Mouse (Mus musculus): ENCODE results near the gene Zfp597. TPM values are rescaled to one million over a fixed set of nuclear protein-coding genes. Genes with fewer than 3 reads are reported as not detected.

The Zfp597 gene
- polyA plus RNA-seq (2012; rRNA removed), result 11.2 and 14.3 TPM in 2 replicates

DNA sequence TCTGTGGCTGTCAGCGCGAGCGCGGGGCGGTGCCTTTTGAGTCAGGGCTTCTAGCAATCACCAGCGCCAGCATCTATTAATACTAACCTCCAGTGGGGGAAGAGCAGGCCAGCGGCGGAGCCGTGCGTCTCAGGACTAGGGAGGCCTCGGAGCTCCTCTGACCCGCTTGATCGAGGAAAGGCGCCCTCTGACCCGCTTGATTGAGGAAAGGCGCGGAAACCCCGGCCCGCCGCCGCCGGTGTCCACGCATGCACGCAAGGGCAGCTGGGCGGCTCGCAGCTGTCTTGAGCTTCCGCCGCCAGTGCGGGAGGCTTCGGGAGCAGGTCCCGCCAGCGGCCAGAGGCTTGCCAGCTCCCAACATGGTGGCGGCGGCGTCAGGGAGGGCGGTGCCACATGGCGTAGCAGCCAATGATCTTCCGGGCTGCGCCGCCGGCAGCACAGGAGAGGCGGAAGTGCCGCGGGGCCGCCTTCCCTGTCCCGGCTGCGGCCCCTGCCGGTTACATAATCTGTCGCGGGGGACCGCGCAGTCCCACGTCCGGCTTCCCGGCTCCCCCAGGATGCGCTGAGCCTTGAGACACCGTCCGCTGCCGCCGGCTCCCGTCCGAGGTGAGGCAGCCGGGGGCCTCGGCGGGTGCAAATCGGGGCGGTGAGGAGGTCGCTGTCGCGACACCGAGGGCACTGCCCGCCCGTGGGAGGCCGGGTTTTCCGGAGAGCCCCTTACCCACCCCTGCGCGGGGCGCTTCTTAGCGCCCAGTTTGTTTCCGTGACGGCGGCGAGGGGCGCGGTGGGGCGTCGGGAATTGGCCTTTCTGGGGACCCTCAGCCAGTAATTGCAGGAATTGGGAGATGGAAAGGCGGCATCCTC, at the start of gene Zfp597, which contains the start of gene Gm20695:
Gene Zfp597, minus strand, starts transcription at position 361 of the 864 bp plus-strand sequence.
Gene Gm20695, plus strand, starts transcription at position 448 of the 864 bp plus-strand sequence.
- TF ChIP-seq CTCF (IDR thresholded peaks at IDR 0.05; ENCODE audit: control insufficient read depth, insufficient read depth, insufficient replicate concordance, low read depth, low read length) (no peak), POLR2A (IDR thresholded peaks at IDR 0.05; ENCODE audit: control insufficient read depth, low read depth, low read length) (peak; percentile 75)
- peak within 1 kb of the TSS; percentile 99 for H3K4me3 ChIP-seq (ENCODE audit: control insufficient read depth, low read depth, low read length)
- H3K27me3 ChIP-seq (ENCODE audit: control insufficient read depth, insufficient read depth, low read length), result no peaks in the 10 kb centered on the region
- H3K36me3 ChIP-seq (ENCODE audit: control insufficient read depth, insufficient read depth, low read length), result no peaks in the 10 kb centered on the region
- H3K27ac ChIP-seq (ENCODE audit: control insufficient read depth, insufficient read depth, low read depth, low read length), result peak within 1 kb of the TSS; percentile 95
- peaks cover 8% of the 10 kb centered on the region for H3K4me1 ChIP-seq (ENCODE audit: control insufficient read depth, insufficient read depth, low read length)

DNA sequence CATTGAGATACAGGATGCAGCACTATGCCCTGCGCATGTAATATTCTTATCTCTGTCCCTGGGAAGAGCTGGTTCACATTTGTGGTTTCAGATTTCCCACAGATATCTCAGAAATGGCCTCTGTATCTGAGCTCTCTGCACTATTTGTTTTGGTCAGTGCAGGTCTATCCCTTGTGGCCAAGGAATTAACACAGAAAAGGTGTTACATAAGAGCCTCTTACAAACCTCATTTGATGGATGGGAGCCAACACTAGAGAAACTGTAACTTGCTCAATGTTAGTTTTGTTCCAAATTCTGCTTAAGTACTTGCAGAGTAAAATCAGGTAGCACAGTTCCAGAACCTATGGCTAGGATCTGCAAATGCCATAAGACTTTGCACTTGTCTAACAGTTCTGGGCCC, 49.7 kb upstream of the Zfp597 start:
- Histone ChIP-seq H3K4me3 (ENCODE audit: control insufficient read depth, low read depth, low read length) (no peak overlapping the region), H3K27me3 (ENCODE audit: control insufficient read depth, insufficient read depth, low read length) (no peaks in the 10 kb centered on the region), H3K27ac (ENCODE audit: control insufficient read depth, insufficient read depth, low read depth, low read length) (no peak overlapping the region), H3K36me3 (ENCODE audit: control insufficient read depth, insufficient read depth, low read length) (peaks cover 1% of the 10 kb centered on the region; the same call in 1 of the 2 replicates), H3K4me1 (ENCODE audit: control insufficient read depth, insufficient read depth, low read length) (no peaks in the 10 kb centered on the region)
- no peak for TF ChIP-seq CTCF (IDR thresholded peaks at IDR 0.05; ENCODE audit: control insufficient read depth, insufficient read depth, insufficient replicate concordance, low read depth, low read length)
- no peak for TF ChIP-seq POLR2A (IDR thresholded peaks at IDR 0.05; ENCODE audit: control insufficient read depth, low read depth, low read length)

GRCm38 (mm10) chr16:3933536-3933935, 49.2 kb upstream of the Zfp597 start:
- Histone ChIP-seq H3K27me3 (ENCODE audit: control insufficient read depth, insufficient read depth, low read length) (no peaks in the 10 kb centered on the region), H3K4me1 (ENCODE audit: control insufficient read depth, insufficient read depth, low read length) (no peaks in the 10 kb centered on the region), H3K27ac (ENCODE audit: control insufficient read depth, insufficient read depth, low read depth, low read length) (no peak overlapping the region), H3K4me3 (ENCODE audit: control insufficient read depth, low read depth, low read length) (no peak overlapping the region), H3K36me3 (ENCODE audit: control insufficient read depth, insufficient read depth, low read length) (no peaks in the 10 kb centered on the region; the same call in 1 of the 2 replicates)
- TF ChIP-seq CTCF (IDR thresholded peaks at IDR 0.05; ENCODE audit: control insufficient read depth, insufficient read depth, insufficient replicate concordance, low read depth, low read length) (no peak), POLR2A (IDR thresholded peaks at IDR 0.05; ENCODE audit: control insufficient read depth, low read depth, low read length) (no peak)

- no peak overlapping the region for H3K27ac ChIP-seq (ENCODE audit: control insufficient read depth, insufficient read depth, low read depth, low read length)
- no peaks in the 10 kb centered on the region for H3K27me3 ChIP-seq (ENCODE audit: control insufficient read depth, insufficient read depth, low read length)
- TF ChIP-seq CTCF (IDR thresholded peaks at IDR 0.05; ENCODE audit: control insufficient read depth, insufficient read depth, insufficient replicate concordance, low read depth, low read length) (no peak), POLR2A (IDR thresholded peaks at IDR 0.05; ENCODE audit: control insufficient read depth, low read depth, low read length) (no peak)
- H3K4me3 ChIP-seq (ENCODE audit: control insufficient read depth, low read depth, low read length), result no peak overlapping the region
- no peaks in the 10 kb centered on the region; the same call in none of the 2 replicates for H3K36me3 ChIP-seq (ENCODE audit: control insufficient read depth, insufficient read depth, low read length)
- no peaks in the 10 kb centered on the region for H3K4me1 ChIP-seq (ENCODE audit: control insufficient read depth, insufficient read depth, low read length)
These were observed 44.8 kb upstream of the Zfp597 start for GRCm38 (mm10) chr16:3929151-3929550.

DNA sequence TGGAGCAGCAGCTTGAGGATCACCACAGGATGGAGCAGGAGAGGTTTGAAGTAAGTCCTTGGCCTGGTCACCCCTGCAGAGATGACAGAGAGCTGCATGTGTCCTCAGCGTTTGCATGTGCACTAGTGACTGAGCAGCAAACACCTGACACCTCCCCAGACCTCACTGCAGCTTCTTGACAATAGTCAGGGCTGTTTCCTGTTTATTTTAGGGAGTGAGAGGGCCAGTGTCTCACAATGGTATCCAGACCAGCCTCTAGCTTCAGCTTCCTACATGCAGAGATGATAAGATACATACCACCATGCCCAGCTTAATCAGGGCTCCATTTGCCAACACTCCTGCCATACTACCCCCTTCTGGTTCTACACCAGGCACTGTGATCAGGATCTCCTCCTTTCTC, 44.2 kb upstream of the Zfp597 start:
- H3K27me3 ChIP-seq (ENCODE audit: control insufficient read depth, insufficient read depth, low read length), result no peaks in the 10 kb centered on the region
- H3K36me3 ChIP-seq (ENCODE audit: control insufficient read depth, insufficient read depth, low read length), result peaks cover 2% of the 10 kb centered on the region
- H3K4me1 ChIP-seq (ENCODE audit: control insufficient read depth, insufficient read depth, low read length), result no peaks in the 10 kb centered on the region
- no peak overlapping the region for H3K27ac ChIP-seq (ENCODE audit: control insufficient read depth, insufficient read depth, low read depth, low read length)
- H3K4me3 ChIP-seq (ENCODE audit: control insufficient read depth, low read depth, low read length), result no peak overlapping the region
- TF ChIP-seq POLR2A (IDR thresholded peaks at IDR 0.05; ENCODE audit: control insufficient read depth, low read depth, low read length), result no peak
- TF ChIP-seq CTCF (IDR thresholded peaks at IDR 0.05; ENCODE audit: control insufficient read depth, insufficient read depth, insufficient replicate concordance, low read depth, low read length), result no peak

- TF ChIP-seq CTCF (IDR thresholded peaks at IDR 0.05; ENCODE audit: control insufficient read depth, insufficient read depth, insufficient replicate concordance, low read depth, low read length), result no peak
- TF ChIP-seq POLR2A (IDR thresholded peaks at IDR 0.05; ENCODE audit: control insufficient read depth, low read depth, low read length), result no peak
- peaks cover 2% of the 10 kb centered on the region for H3K36me3 ChIP-seq (ENCODE audit: control insufficient read depth, insufficient read depth, low read length)
- H3K4me1 ChIP-seq (ENCODE audit: control insufficient read depth, insufficient read depth, low read length), result no peaks in the 10 kb centered on the region
- H3K4me3 ChIP-seq (ENCODE audit: control insufficient read depth, low read depth, low read length), result no peak overlapping the region
- no peak overlapping the region for H3K27ac ChIP-seq (ENCODE audit: control insufficient read depth, insufficient read depth, low read depth, low read length)
- no peaks in the 10 kb centered on the region for H3K27me3 ChIP-seq (ENCODE audit: control insufficient read depth, insufficient read depth, low read length)
These were observed 39.6 kb upstream of the Zfp597 start for GRCm38 (mm10) chr16:3923966-3924365.

GRCm38 (mm10) chr16:3923515-3923914, 39.2 kb upstream of the Zfp597 start:
- H3K27me3 ChIP-seq (ENCODE audit: control insufficient read depth, insufficient read depth, low read length), result no peaks in the 10 kb centered on the region
- no peak overlapping the region for H3K4me3 ChIP-seq (ENCODE audit: control insufficient read depth, low read depth, low read length)
- H3K4me1 ChIP-seq (ENCODE audit: control insufficient read depth, insufficient read depth, low read length), result no peaks in the 10 kb centered on the region
- H3K27ac ChIP-seq (ENCODE audit: control insufficient read depth, insufficient read depth, low read depth, low read length), result no peak overlapping the region
- TF ChIP-seq POLR2A (IDR thresholded peaks at IDR 0.05; ENCODE audit: control insufficient read depth, low read depth, low read length) (no peak), CTCF (IDR thresholded peaks at IDR 0.05; ENCODE audit: control insufficient read depth, insufficient read depth, insufficient replicate concordance, low read depth, low read length) (no peak)
- H3K36me3 ChIP-seq (ENCODE audit: control insufficient read depth, insufficient read depth, low read length), result peaks cover 2% of the 10 kb centered on the region

Measured in testis, adult 2 months (tissue).